Mouse (Mus musculus): ENCODE data around the gene Dera. TPM values are rescaled to one million over a fixed set of nuclear protein-coding genes. Genes with fewer than 3 reads are reported as not detected.

Gene Dera
- polyA plus RNA-seq, 1 experiment from 2014 or later, result 12.0 TPM

- Histone ChIP-seq H3K9me3 (replicated peaks) (no peaks in the 10 kb centered on the region), H3K27ac (replicated peaks) (no peak overlapping the region), H3K4me1 (no peaks in the 10 kb centered on the region), H3K9ac (replicated peaks) (no peak overlapping the region), H3K36me3 (no peaks in the 10 kb centered on the region), H3K4me3 (replicated peaks) (no peak overlapping the region), H3K27me3 (replicated peaks) (no peaks in the 10 kb centered on the region), H3K4me2 (no peak overlapping the region)
- WGBS, result 58% methylated on average over 7 of the region's 7 CpGs
- no peak for ATAC-seq (ENCODE audit: low FRiP score)
Observed at GRCm38 (mm10) chr6:137869903-137870580, 115.7 kb downstream of the Dera start.

- H3K4me1 ChIP-seq, result no peaks in the 10 kb centered on the region
- 74% methylated on average over 6 of the region's 6 CpGs for WGBS
- H3K27me3 ChIP-seq (replicated peaks), result no peaks in the 10 kb centered on the region
- H3K9ac ChIP-seq (replicated peaks), result no peak overlapping the region
- H3K9me3 ChIP-seq (replicated peaks), result no peaks in the 10 kb centered on the region
- ATAC-seq (ENCODE audit: low FRiP score), result no peak
- no peaks in the 10 kb centered on the region for H3K36me3 ChIP-seq
- H3K27ac ChIP-seq (replicated peaks), result no peak overlapping the region
- H3K4me2 ChIP-seq, result no peak overlapping the region
- H3K4me3 ChIP-seq (replicated peaks), result no peak overlapping the region
Observed at GRCm38 (mm10) chr6:137870667-137871066, 116.3 kb downstream of the Dera start.

- ATAC-seq (ENCODE audit: low FRiP score), result no peak
- Histone ChIP-seq H3K4me1 (no peaks in the 10 kb centered on the region), H3K36me3 (no peaks in the 10 kb centered on the region), H3K4me2 (peak overlapping the region; percentile 19), H3K9ac (replicated peaks) (no peak overlapping the region), H3K27me3 (replicated peaks) (no peaks in the 10 kb centered on the region), H3K9me3 (replicated peaks) (no peaks in the 10 kb centered on the region), H3K27ac (replicated peaks) (no peak overlapping the region), H3K4me3 (replicated peaks) (no peak overlapping the region)
- 40% methylated on average over 17 of the region's 17 CpGs for WGBS
Observed at GRCm38 (mm10) chr6:137872055-137872735, 117.8 kb downstream of the Dera start.

GRCm38 (mm10) chr6:137874471-137875244, 120.3 kb downstream of the Dera start:
- no peak for ATAC-seq (ENCODE audit: low FRiP score)
- H3K4me3 ChIP-seq (replicated peaks), result no peak overlapping the region
- no peak overlapping the region for H3K9ac ChIP-seq (replicated peaks)
- no peak overlapping the region for H3K4me2 ChIP-seq
- H3K4me1 ChIP-seq, result no peaks in the 10 kb centered on the region
- H3K27me3 ChIP-seq (replicated peaks), result no peaks in the 10 kb centered on the region
- H3K9me3 ChIP-seq (replicated peaks), result no peaks in the 10 kb centered on the region
- H3K36me3 ChIP-seq, result no peaks in the 10 kb centered on the region
- WGBS, result 91% methylated on average over 8 of the region's 8 CpGs
- no peak overlapping the region for H3K27ac ChIP-seq (replicated peaks)

GRCm38 (mm10) chr6:137885644-137886043, 131.3 kb downstream of the Dera start:
- H3K27me3 ChIP-seq (replicated peaks), result no peaks in the 10 kb centered on the region
- H3K4me3 ChIP-seq (replicated peaks), result no peak overlapping the region
- H3K9me3 ChIP-seq (replicated peaks), result 0 out of 2 replicates have a peak, but pooled peaks cover 4% of the 10 kb centered on the region
- no peak overlapping the region for H3K9ac ChIP-seq (replicated peaks)
- WGBS, result 88% methylated on average over 6 of the region's 6 CpGs
- 0 out of 2 replicates have a peak, but pooled peaks cover 3% of the 10 kb centered on the region for H3K4me1 ChIP-seq
- H3K27ac ChIP-seq (replicated peaks), result no peak overlapping the region
- no peak overlapping the region for H3K4me2 ChIP-seq
- ATAC-seq (ENCODE audit: low FRiP score), result no peak
- H3K36me3 ChIP-seq, result no peaks in the 10 kb centered on the region

GRCm38 (mm10) chr6:137886210-137886979, 132.0 kb downstream of the Dera start:
- H3K27ac ChIP-seq (replicated peaks), result no peak overlapping the region
- no peak overlapping the region for H3K4me2 ChIP-seq
- no peaks in the 10 kb centered on the region for H3K27me3 ChIP-seq (replicated peaks)
- no peaks in the 10 kb centered on the region for H3K36me3 ChIP-seq
- no peak overlapping the region for H3K9ac ChIP-seq (replicated peaks)
- H3K4me3 ChIP-seq (replicated peaks), result no peak overlapping the region
- H3K4me1 ChIP-seq, result 0 out of 2 replicates have a peak, but pooled peaks cover 3% of the 10 kb centered on the region
- 84% methylated on average over 6 of the region's 6 CpGs for WGBS
- no peak for ATAC-seq (ENCODE audit: low FRiP score)
- H3K9me3 ChIP-seq (replicated peaks), result 0 out of 2 replicates have a peak, but pooled peaks cover 4% of the 10 kb centered on the region

GRCm38 (mm10) chr6:137887258-137887657, 132.9 kb downstream of the Dera start:
- H3K27me3 ChIP-seq (replicated peaks), result no peaks in the 10 kb centered on the region
- H3K4me3 ChIP-seq (replicated peaks), result no peak overlapping the region
- no peak overlapping the region for H3K9ac ChIP-seq (replicated peaks)
- no peaks in the 10 kb centered on the region for H3K36me3 ChIP-seq
- ATAC-seq (ENCODE audit: low FRiP score), result no peak
- 0 out of 2 replicates have a peak, but pooled peaks cover 3% of the 10 kb centered on the region for H3K4me1 ChIP-seq
- H3K9me3 ChIP-seq (replicated peaks), result 0 out of 2 replicates have a peak, but pooled peaks cover 4% of the 10 kb centered on the region
- H3K27ac ChIP-seq (replicated peaks), result no peak overlapping the region
- H3K4me2 ChIP-seq, result no peak overlapping the region
- 51% methylated on average over 6 of the region's 6 CpGs for WGBS

- Histone ChIP-seq H3K9ac (replicated peaks) (no peak overlapping the region), H3K4me1 (no peaks in the 10 kb centered on the region), H3K4me2 (no peak overlapping the region), H3K36me3 (no peaks in the 10 kb centered on the region), H3K4me3 (replicated peaks) (no peak overlapping the region), H3K27ac (replicated peaks) (no peak overlapping the region), H3K9me3 (replicated peaks) (no peaks in the 10 kb centered on the region), H3K27me3 (replicated peaks) (no peaks in the 10 kb centered on the region)
- no peak; the same call in 1 of the 2 replicates for ATAC-seq (ENCODE audit: low FRiP score)
Observed at GRCm38 (mm10) chr6:137897671-137898070, 143.3 kb downstream of the Dera start.

- no peak overlapping the region for H3K27ac ChIP-seq (replicated peaks)
- ATAC-seq (ENCODE audit: low FRiP score), result no peak
- H3K4me1 ChIP-seq, result no peaks in the 10 kb centered on the region
- no peak overlapping the region for H3K9ac ChIP-seq (replicated peaks)
- H3K4me3 ChIP-seq (replicated peaks), result no peak overlapping the region
- no peaks in the 10 kb centered on the region for H3K27me3 ChIP-seq (replicated peaks)
- no peaks in the 10 kb centered on the region for H3K9me3 ChIP-seq (replicated peaks)
- no peak overlapping the region for H3K4me2 ChIP-seq
- no peaks in the 10 kb centered on the region for H3K36me3 ChIP-seq
- WGBS, result 91% methylated on average over 5 of the region's 5 CpGs
Observed at GRCm38 (mm10) chr6:137901255-137901654, 146.9 kb downstream of the Dera start.

Measured in neural tube, embryonic 15.5 days (tissue).